Mouse (Mus musculus) heart, embryonic 16.5 days (tissue): ENCODE results near the gene Yy1. TPM values are rescaled to one million over a fixed set of nuclear protein-coding genes. Genes with fewer than 3 reads are reported as not detected.

Source experiments
- ATAC-seq: fragments of 200-750 bp; cut with Nextera tagmentation; replicated peaks from 2 replicates; pipeline ENCODE4 v1.8.0; 2017; ENCODE audit warnings: moderate number of reproducible peaks; ENCODE audit not compliant: insufficient read depth, low FRiP score; ENCODE audit errors: extremely low read depth
- H3K27ac ChIP-seq: fragments of 300-500 bp; sonication (generic); 2 replicates; pipeline ENCODE4 v1.5.1; 2014; ENCODE audit warnings: mild to moderate bottlenecking, low read length, control low read depth, moderate library complexity
- H3K27me3 ChIP-seq: fragments of 300-500 bp; sonication (generic); 2 replicates; pipeline ENCODE4 v1.6.1; 2014; ENCODE audit warnings: low read length, mixed read lengths; ENCODE audit not compliant: control insufficient read depth, insufficient read depth
- H3K36me3 ChIP-seq: fragments of 300-500 bp; sonication (generic); 2 replicates; pipeline ENCODE4 v1.6.1; 2014; ENCODE audit not compliant: control insufficient read depth, insufficient read depth
- H3K4me1 ChIP-seq: fragments of 300-500 bp; sonication (generic); 2 replicates; pipeline ENCODE4 v1.6.1; 2014; ENCODE audit warnings: low read length, mixed read lengths; ENCODE audit not compliant: control insufficient read depth, insufficient read depth
- H3K4me2 ChIP-seq: fragments of 300-500 bp; sonication (generic); 2 replicates; pipeline ENCODE4 v1.6.1; 2014; ENCODE audit warnings: low read depth, mild to moderate bottlenecking, control low read depth, low read length
- H3K4me3 ChIP-seq: fragments of 300-500 bp; sonication (generic); 2 replicates; pipeline ENCODE4 v1.5.1; 2014; ENCODE audit warnings: mild to moderate bottlenecking, control low read depth, low read length
- H3K9ac ChIP-seq: fragments of 300-500 bp; sonication (generic); 2 replicates; pipeline ENCODE4 v1.6.1; 2014; ENCODE audit warnings: low read length, control low read depth
- H3K9me3 ChIP-seq: fragments of 300-500 bp; sonication (generic); replicated peaks from 2 replicates; pipeline ENCODE4 v1.6.1; 2016; ENCODE audit warnings: low read length; ENCODE audit not compliant: control insufficient read depth
- WGBS: fragments of 180-500 bp; shearing (Covaris S2); extraction: QIAGEN DNeasy Blood & Tissue Kit; methylation state at CpG from one replicate; pipeline ENCODE4 v1.1.7; 2014; 5-methylcytosine and 5-hydroxymethylcytosine counted together
- polyA plus RNA-seq: library from polyadenylated mRNA; unstranded; fragments of >200 nt; fragmentation: Nextera tagmentation; extraction: Ambion mirVana; gene quantifications from 2 replicates; pipeline ENCODE4 v1.2.1, GENCODE M21; 2015

Yy1 gene
- polyA plus RNA-seq, 1 experiment from 2014 or later = 12.5 TPM

- H3K4me3 ChIP-seq = no peak overlapping the region
- no peak overlapping the region for H3K27ac ChIP-seq
- H3K4me2 ChIP-seq = no peak overlapping the region
- H3K4me1 ChIP-seq = no peaks in the 10 kb centered on the region
- no peak overlapping the region for H3K9ac ChIP-seq
- H3K27me3 ChIP-seq = no peaks in the 10 kb centered on the region
- ATAC-seq = 0 out of 2 replicates have a peak, but pooled peaks have one; percentile 10
- 91% methylated on average over 6 of the region's 6 CpGs for WGBS
- H3K36me3 ChIP-seq = peaks cover 8% of the 10 kb centered on the region; the same call in 1 of the 2 replicates
- no peaks in the 10 kb centered on the region for H3K9me3 ChIP-seq
Measured at GRCm38 (mm10) chr12:108827641-108828040, 34.9 kb downstream of the Yy1 start.

- no peak for ATAC-seq
- Histone ChIP-seq H3K9ac (no peak overlapping the region), H3K9me3 (no peaks in the 10 kb centered on the region), H3K4me3 (no peak overlapping the region), H3K27ac (no peak overlapping the region), H3K36me3 (peaks cover 8% of the 10 kb centered on the region; the same call in 1 of the 2 replicates), H3K27me3 (no peaks in the 10 kb centered on the region), H3K4me1 (peaks cover under 1% of the 10 kb centered on the region; the same call in 1 of the 2 replicates), H3K4me2 (no peak overlapping the region)
- 73% methylated on average over 5 of the region's 5 CpGs for WGBS
Measured at GRCm38 (mm10) chr12:108829636-108830035, 36.9 kb downstream of the Yy1 start.

DNA sequence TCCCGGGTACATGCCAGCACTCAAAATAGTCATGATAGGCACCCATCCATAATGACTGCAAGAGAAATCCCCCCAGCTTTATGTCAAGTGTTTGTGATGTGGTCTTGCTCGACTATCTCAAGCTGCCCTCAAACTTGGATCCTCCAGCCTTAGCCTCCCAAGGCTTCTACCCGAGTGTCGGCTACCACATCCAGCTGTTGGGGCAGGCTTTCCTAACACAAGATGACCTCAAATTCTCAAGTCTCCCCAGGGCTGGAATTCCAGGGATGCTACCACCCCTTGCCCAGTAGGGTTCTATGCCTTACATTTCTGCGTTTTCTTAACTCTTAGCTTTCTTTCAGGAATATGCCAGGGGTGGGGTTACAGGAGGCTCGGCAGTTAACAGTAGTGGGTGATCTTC is 37.6 kb downstream of the Yy1 start:
- Histone ChIP-seq H3K4me2 (no peak overlapping the region), H3K27me3 (no peaks in the 10 kb centered on the region), H3K27ac (no peak overlapping the region), H3K4me1 (peaks cover 7% of the 10 kb centered on the region), H3K9me3 (no peaks in the 10 kb centered on the region), H3K4me3 (no peak overlapping the region), H3K9ac (no peak overlapping the region), H3K36me3 (peaks cover 8% of the 10 kb centered on the region; the same call in 1 of the 2 replicates)
- 72% methylated on average over 6 of the region's 6 CpGs for WGBS
- no peak for ATAC-seq

DNA sequence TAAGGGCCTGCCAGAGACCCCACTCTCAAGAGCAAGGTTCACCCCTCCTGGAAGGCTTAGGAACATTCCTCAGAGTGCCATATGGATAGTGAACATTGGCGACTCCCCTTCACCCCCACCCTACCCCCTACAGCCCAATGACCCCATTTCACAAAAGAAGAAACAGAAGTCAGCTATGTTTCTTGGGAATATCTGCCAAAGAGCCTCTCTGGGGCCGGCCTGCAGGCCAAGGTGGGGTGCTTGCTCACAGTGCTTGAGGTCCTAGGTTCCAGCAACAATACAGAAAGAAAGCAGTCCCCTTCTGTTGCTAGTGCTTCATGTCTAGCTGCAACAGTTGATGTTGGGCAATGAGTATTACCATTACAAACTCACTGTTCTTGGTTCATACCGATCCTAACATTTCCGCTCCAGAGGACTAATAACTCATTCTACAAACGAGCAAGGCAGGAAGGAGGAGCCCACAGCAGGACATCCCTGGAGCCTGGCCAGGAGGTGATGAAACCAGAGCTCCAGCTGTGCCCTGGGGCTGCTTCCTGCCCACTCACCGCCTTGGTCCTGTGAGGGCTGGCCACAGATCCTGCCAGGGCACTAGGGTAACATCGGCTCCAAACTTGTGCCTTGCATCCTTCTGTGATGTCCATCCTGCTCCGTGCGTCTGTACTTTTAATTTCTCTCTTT is 39.3 kb downstream of the Yy1 start:
- no peak overlapping the region for H3K4me3 ChIP-seq
- H3K4me1 ChIP-seq = peaks cover 13% of the 10 kb centered on the region
- no peaks in the 10 kb centered on the region for H3K27me3 ChIP-seq
- WGBS = 68% methylated on average over 9 of the region's 9 CpGs
- no peak overlapping the region for H3K27ac ChIP-seq
- no peak overlapping the region for H3K9ac ChIP-seq
- peaks cover 8% of the 10 kb centered on the region; the same call in 1 of the 2 replicates for H3K36me3 ChIP-seq
- H3K4me2 ChIP-seq = no peak overlapping the region
- no peaks in the 10 kb centered on the region for H3K9me3 ChIP-seq
- ATAC-seq = no peak

- H3K27ac ChIP-seq = no peak overlapping the region
- no peak overlapping the region for H3K4me3 ChIP-seq
- no peaks in the 10 kb centered on the region for H3K9me3 ChIP-seq
- H3K36me3 ChIP-seq = peaks cover 6% of the 10 kb centered on the region; the same call in 1 of the 2 replicates
- no peaks in the 10 kb centered on the region for H3K27me3 ChIP-seq
- no peak for ATAC-seq
- no peak overlapping the region for H3K9ac ChIP-seq
- H3K4me2 ChIP-seq = no peak overlapping the region
- WGBS = 81% methylated on average over 8 of the region's 8 CpGs
- peaks cover 20% of the 10 kb centered on the region for H3K4me1 ChIP-seq
Measured at GRCm38 (mm10) chr12:108832851-108833250, 40.1 kb downstream of the Yy1 start.

DNA sequence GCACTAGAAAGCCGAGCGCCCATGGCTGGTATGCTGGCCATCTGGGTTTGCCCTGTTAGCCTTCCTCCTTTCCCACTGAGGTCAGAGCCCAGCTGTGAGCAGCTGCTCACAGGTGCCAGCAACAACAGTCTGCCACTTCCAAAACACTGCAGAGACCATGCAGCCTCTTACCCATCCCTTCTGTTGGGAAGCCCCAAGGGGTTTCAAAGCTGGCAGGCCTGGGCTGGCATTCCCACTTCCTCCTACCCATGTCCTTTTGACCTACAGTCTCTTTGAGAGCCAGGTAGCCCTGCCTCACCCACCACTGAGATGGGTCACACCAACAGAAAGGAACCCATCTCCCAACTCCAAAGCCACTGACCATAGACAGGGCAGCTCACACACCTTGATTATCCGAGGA is 40.6 kb downstream of the Yy1 start:
- H3K36me3 ChIP-seq = peaks cover 2% of the 10 kb centered on the region; the same call in 1 of the 2 replicates
- H3K9ac ChIP-seq = no peak overlapping the region
- WGBS = 80% methylated on average over 3 of the region's 3 CpGs
- H3K27ac ChIP-seq = no peak overlapping the region
- H3K9me3 ChIP-seq = no peaks in the 10 kb centered on the region
- no peak overlapping the region for H3K4me3 ChIP-seq
- peaks cover 23% of the 10 kb centered on the region for H3K4me1 ChIP-seq
- no peak for ATAC-seq
- no peak overlapping the region for H3K4me2 ChIP-seq
- H3K27me3 ChIP-seq = no peaks in the 10 kb centered on the region

- H3K27ac ChIP-seq = no peak overlapping the region
- H3K27me3 ChIP-seq = no peaks in the 10 kb centered on the region
- no peak for ATAC-seq
- H3K4me1 ChIP-seq = peaks cover 23% of the 10 kb centered on the region
- H3K36me3 ChIP-seq = 0 out of 2 replicates have a peak, but pooled peaks cover 2% of the 10 kb centered on the region
- no peak overlapping the region for H3K4me3 ChIP-seq
- peak overlapping the region; percentile 99; the same call in 1 of the 2 replicates for H3K4me2 ChIP-seq
- no peaks in the 10 kb centered on the region for H3K9me3 ChIP-seq
- 84% methylated on average over 3 of the region's 3 CpGs for WGBS
- peak overlapping the region; percentile 77; the same call in 1 of the 2 replicates for H3K9ac ChIP-seq
Measured at GRCm38 (mm10) chr12:108834337-108834736, 41.6 kb downstream of the Yy1 start.

GRCm38 (mm10) chr12:108834786-108835185 is 42.0 kb downstream of the Yy1 start:
- Histone ChIP-seq H3K4me2 (peak overlapping the region; percentile 99), H3K27ac (no peak overlapping the region), H3K27me3 (no peaks in the 10 kb centered on the region), H3K9me3 (no peaks in the 10 kb centered on the region), H3K36me3 (0 out of 2 replicates have a peak, but pooled peaks cover 2% of the 10 kb centered on the region), H3K4me1 (peaks cover 23% of the 10 kb centered on the region), H3K4me3 (peak overlapping the region; percentile 78), H3K9ac (peak overlapping the region; percentile 77)
- ATAC-seq = no peak
- 40% methylated on average over 5 of the region's 5 CpGs for WGBS

- Histone ChIP-seq H3K9ac (peak overlapping the region; percentile 77), H3K4me3 (peak overlapping the region; percentile 78), H3K4me2 (peak overlapping the region; percentile 99), H3K4me1 (peaks cover 23% of the 10 kb centered on the region), H3K27me3 (no peaks in the 10 kb centered on the region), H3K36me3 (0 out of 2 replicates have a peak, but pooled peaks cover 2% of the 10 kb centered on the region), H3K27ac (peak overlapping the region; percentile 24; the same call in 1 of the 2 replicates), H3K9me3 (no peaks in the 10 kb centered on the region)
- ATAC-seq = 0 out of 2 replicates have a peak, but pooled peaks have one; percentile 1
- WGBS = 3% methylated on average over 51 of the region's 51 CpGs
Measured at GRCm38 (mm10) chr12:108835208-108835839, 42.6 kb downstream of the Yy1 start.
